Mouse (Mus musculus) urinary bladder, postnatal 14 days (tissue): ENCODE data around the gene Tcp11x2.

Experiments
- DNase-seq: peaks from one replicate; pipeline ENCODE4 v3.0.0; 2021; ENCODE audit warnings: low spot score

Gene Tcp11x2

DNA sequence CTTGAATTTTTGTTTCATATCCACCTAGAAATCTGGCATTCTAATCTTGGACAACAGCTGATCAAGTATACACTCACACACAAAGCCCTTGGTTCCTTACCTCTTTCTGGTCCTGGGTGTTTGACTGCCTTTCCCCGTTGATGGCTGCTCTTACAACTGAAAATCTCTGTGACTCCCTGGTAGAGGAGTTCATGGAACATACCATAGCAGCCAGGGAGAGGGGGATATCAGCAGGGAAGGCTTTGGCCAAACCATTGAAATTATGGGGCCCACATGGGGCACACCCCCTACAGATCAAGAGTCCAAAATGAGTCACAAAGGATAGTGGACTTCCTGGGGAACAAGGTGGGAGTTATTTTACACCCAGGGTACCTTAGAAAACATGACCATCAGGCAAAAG lies at the start of gene Tcp11x2:
Gene Tcp11x2, minus strand, starts transcription at position 158 of the 400 bp plus-strand sequence.
- DNase-seq, result no peak

DNA sequence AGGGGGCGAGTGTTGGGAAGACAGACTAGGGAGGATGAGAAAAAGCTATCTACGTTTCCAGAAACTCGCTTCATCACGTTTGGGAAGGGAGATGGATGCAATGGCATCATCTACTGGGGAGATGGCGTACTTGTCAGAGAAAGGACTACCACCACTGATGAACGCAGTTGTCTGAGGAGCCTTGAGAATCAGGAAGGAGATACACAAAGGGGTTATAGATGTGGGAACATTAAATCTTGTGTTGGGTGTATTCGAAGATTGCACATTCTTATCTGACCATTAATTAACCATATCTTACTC lies 49.4 kb upstream of the Tcp11x2 start:
- DNase-seq, result no peak

DNA sequence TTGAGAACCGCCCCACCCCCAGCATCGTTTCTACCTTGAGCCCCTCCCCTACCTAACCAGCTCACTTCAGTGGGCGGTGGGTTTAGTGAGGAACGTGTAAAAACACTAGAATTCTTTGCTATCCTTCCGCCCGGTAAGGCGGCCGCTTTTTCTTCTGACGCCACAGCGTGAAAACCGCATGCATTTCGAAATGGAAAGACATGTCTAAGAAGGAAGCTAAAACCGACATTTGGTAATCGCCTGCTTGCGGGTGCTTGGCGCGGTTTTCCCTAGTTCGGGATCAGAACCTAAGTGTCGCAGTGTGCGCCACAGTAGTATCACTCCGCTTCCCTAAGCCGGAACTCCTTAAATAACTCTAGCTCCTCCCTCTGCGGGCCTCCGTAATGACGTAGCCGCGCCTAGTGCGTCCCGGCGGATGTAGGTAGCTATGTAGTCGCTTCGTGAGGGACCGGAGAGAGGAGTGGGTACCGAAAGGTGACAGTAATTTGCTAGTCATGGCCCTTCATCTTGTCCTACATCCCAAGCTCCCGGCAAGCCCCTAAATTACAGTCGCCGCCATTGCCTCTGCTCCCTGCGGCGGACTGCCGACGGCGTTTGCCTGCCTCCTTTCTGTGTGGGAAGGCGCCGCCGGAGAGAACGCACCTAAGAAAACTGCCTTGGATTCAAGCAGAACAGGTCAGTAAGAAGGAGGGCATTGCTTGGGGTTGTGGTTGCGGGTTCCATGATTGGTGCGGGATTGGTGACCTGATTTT lies 48.9 kb upstream of the Tcp11x2 start, which contains the start of the genes Armcx5 and Gprasp1:
Gene Armcx5, plus strand, starts transcription at position 430 of the 752 bp plus-strand sequence.
Gene Gprasp1, plus strand, starts transcription at position 430 of the 752 bp plus-strand sequence.
- DNase-seq, result peak; percentile 85

DNA sequence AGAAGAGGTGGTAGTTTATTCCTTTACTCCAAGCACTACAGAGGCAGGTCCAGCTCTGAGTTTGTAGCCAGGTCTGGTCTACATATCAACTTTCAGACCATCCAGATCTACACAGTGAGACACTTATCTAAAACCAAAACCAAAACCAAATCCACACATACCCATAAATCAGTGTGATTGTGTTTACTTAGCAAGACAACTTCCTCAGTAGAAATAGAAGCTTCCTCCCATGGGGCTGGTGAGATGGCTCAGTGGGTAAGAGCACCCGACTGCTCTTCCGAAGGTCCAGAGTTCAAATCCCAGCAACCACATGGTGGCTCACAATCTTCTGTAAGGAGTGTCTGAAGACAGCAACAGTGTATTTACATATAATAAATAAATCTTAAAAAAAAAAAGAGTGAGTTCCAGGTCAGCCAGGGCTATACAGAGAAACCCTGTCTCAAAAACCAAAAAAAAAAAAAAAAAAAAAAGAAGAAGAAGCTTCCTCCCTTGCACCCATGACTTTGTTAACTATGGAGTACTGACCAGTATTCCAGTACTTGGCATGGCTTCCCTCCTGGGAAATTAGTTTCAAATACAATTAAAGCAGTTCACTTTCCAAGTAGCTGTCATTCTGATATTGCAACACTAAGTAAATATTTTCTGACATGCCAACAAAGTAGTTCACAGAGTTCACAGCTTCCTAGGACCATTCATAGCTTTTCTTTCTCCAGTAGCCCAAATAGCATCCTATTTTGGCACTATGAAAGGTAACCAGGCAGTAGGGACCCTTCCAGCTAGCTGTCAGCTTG lies 45.3 kb upstream of the Tcp11x2 start:
- no peak for DNase-seq

DNA sequence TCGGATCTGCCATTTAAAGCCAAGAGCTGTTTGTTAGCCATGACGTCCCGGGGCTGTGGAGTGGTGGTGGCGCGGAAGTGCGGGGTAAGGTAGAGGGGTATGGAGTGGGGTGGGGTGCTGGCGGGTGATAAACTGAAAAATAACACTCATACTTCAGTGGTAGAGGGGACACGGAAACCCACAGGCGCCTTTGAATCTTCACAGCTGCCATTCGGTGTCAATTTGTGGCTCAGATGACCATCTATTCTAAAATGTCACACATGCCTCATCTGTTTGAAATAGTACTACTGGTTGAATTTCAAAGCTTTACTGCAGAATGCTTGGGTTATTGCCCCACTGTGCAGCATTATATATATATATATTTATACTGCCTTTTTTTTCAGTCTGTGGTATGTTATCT lies 31.6 kb upstream of the Tcp11x2 start, which contains the start of gene Tmsb15a:
Gene Tmsb15a, minus strand, starts transcription at position 101 of the 400 bp plus-strand sequence.
- DNase-seq, result no peak

DNA sequence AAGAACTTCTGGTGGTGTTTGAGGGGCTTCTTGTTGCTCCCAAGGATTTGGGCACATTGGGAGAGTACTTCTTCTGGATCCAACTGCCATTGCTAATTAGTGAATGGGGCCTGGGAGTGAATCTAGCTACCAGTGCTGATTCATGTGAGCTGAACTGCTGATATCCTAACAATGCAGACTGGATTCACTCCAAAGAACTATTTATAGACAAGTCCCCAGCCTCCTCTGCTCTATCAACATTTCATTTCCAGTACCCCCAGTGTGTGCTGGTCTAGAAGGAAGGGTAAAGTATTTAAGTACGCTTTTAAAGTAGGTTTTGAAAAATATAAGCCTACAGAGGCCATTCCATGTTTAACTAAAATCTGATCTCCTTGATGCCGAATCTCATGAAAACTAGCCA lies 19.3 kb upstream of the Tcp11x2 start:
- no peak for DNase-seq

DNA sequence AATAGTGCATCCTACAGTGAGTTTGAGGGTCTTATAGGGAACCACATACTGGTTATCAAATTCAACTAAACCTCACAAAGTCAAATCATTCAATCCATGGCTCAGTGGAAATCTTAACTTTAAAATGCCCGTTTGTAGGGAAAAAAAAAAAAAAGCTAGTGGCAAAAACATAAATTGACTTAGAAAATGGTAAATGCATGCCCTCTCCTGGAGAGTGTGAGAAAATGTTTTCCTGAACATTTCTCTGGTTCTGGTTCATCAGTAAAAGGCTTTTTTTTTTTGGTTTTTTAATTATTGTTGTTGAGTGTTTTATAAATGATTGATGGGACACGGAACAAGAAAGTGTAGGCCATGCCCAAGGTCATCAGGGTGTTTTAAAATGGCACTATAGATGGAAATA lies 10.8 kb upstream of the Tcp11x2 start:
- no peak for DNase-seq

DNA sequence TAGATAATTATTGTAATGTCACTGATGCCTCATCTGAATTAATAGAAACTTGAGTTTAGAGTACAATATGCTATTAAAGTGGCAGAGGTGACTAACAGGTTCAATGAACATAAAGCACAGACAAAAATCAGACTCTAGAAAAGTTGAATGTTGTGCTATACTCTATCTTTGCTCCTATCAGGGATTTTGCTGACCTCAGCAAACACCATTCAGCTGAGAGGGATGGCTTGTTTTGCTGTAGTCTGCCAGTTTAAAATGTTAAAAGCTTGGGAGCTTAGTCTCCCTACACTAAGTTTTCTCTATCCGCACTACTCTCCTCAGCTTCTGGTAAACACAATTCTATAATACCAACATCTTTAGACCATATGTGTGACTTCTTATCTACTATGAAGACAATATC lies 9.5 kb upstream of the Tcp11x2 start:
- no peak for DNase-seq

DNA sequence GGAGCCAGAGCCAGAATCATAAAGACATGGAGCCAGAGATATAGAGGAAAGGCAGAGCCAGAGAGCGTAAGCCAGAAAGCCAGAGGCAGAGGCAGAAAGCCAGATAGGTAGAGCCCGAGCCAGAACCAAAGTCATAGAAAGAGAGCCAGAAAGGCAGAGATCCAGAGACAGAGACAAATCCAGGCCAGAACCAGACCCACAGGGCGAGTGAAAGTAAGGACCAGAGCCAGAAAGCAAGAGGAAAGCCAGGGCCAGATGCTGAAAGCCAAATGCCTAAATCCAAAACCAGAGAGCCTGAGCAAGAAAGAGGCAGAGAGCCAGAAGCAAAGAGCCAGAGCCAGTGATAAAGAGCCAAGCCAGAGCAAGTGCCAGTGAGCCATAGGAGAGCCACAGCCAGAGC lies 5.8 kb downstream of the Tcp11x2 start:
- no peak for DNase-seq

DNA sequence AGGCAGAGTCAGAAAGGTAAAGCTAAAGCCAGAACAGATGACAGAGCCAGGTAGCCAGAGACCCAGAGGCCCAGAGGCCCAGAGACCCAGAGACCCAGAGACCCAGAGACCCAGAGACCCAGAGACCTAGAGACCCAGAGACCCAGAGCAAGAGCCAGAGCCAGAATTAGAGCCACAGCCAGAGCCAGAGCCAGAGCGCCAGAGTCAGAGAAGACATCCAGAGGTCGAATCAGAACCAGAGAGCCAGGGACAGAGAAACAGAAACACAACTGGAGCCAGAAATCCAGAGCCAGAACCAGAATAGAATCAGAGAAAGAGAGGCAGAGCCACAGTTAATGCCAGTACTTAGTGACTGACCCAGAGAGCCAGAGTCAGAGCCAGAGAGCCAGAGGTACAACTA lies 11.7 kb downstream of the Tcp11x2 start:
- no peak for DNase-seq

DNA sequence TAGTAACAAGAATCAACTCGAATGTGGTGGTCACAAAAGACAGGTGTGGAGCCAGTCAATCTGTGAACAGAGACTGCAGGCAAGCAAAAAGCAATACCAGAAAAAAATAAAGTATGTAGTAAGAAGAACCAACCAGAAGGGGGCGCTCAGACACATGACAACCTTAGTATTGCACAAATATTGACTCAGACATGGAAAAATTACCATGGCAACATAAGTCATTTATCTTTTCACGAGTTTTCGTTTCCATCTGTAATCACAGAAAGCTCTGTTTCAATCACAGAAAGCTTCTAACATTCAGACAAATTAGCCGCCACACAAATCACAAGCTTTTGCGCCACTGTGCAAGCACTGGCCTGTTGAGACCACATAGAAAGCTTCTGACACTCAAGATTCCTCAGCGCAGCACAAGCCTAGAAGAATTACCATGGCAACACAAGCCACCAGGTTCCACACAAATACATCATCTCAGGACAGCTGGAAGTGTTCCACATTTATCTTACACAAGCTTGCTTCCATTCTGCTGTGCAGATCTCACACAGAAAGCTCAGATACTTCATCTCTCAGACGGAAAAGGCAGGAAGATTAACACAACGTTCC lies 41.3 kb downstream of the Tcp11x2 start:
- DNase-seq, result peak; percentile 3

DNA sequence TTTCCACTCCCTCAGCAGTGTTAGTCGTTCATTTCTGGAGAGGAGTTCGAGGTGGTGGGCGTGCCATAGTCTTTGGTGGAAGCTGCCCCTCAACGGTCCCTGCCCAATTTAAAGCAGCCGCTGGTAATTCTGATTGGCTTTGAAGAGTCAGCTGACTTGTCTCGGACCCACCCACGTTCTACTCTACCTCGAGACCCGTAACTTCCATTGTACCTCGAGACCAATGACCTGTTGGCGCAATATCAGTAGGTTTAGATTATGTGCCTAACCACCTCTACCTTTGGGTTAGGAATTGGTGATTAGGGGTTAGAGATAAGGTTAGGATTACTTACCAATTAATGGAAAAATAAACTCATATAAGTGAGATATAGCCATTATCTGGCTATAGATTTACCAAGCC lies 66.0 kb downstream of the Tcp11x2 start, which contains the start of gene Prame:
Gene Prame, minus strand, starts transcription at position 101 of the 400 bp plus-strand sequence.
- DNase-seq, result no peak
